Mouse (Mus musculus) right cerebral cortex, postnatal 14 days (tissue): ENCODE measurements around the gene Irf2bpl.
A peak's percentile ranks its signal among the peaks of the same experiment; 100 is the strongest.

ENCODE experiments used
- DNase-seq: peaks from one replicate; pipeline ENCODE4 v3.0.0; 2022

Gene Irf2bpl

GRCm38 (mm10) chr12:86883280-86884196, 1.1 kb downstream of the Irf2bpl start:
- peak; percentile 63 for DNase-seq

GRCm38 (mm10) chr12:86883019-86883279, 1.6 kb downstream of the Irf2bpl start:
- no peak for DNase-seq

- DNase-seq = peak; percentile 78
Observed at GRCm38 (mm10) chr12:86882279-86883018, 2.1 kb downstream of the Irf2bpl start.

- no peak for DNase-seq
Observed at GRCm38 (mm10) chr12:86881809-86882278, 2.8 kb downstream of the Irf2bpl start.

GRCm38 (mm10) chr12:86880090-86880723, 4.4 kb downstream of the Irf2bpl start:
- DNase-seq = no peak

GRCm38 (mm10) chr12:86879446-86880085, 5.0 kb downstream of the Irf2bpl start:
- no peak for DNase-seq

- no peak for DNase-seq
Observed at GRCm38 (mm10) chr12:86878426-86879353, 5.9 kb downstream of the Irf2bpl start.

- no peak for DNase-seq
Observed at GRCm38 (mm10) chr12:86876981-86877380, 7.6 kb downstream of the Irf2bpl start.

GRCm38 (mm10) chr12:86876116-86876515, 8.5 kb downstream of the Irf2bpl start:
- DNase-seq = no peak

- no peak for DNase-seq
Observed at GRCm38 (mm10) chr12:86872335-86873040, 12.1 kb downstream of the Irf2bpl start.

- no peak for DNase-seq
Observed at GRCm38 (mm10) chr12:86871666-86872334, 12.8 kb downstream of the Irf2bpl start.

- no peak for DNase-seq
Observed at GRCm38 (mm10) chr12:86870996-86871395, 13.6 kb downstream of the Irf2bpl start.

GRCm38 (mm10) chr12:86869761-86870160, 14.8 kb downstream of the Irf2bpl start:
- no peak for DNase-seq

GRCm38 (mm10) chr12:86867271-86868223, 17.1 kb downstream of the Irf2bpl start:
- no peak for DNase-seq

- no peak for DNase-seq
Observed at GRCm38 (mm10) chr12:86864316-86865020, 20.1 kb downstream of the Irf2bpl start.

GRCm38 (mm10) chr12:86859924-86860790, 24.4 kb downstream of the Irf2bpl start:
- peak; percentile 50 for DNase-seq

GRCm38 (mm10) chr12:86858983-86859872, 25.4 kb downstream of the Irf2bpl start:
- no peak for DNase-seq
